Mouse (Mus musculus) liver, embryonic 16.5 days (tissue): ENCODE data around the gene Ppp1r12a. TPM values are rescaled to one million over a fixed set of nuclear protein-coding genes. Genes with fewer than 3 reads are reported as not detected.

ENCODE experiments used
- ATAC-seq: fragments of 200-750 bp; cut with Nextera tagmentation; 2 replicates; pipeline ENCODE4 v1.8.0; 2017; ENCODE audit warnings: low read depth, mild to moderate bottlenecking, moderate number of reproducible peaks, moderate library complexity
- H3K27ac ChIP-seq: fragments of 300-500 bp; sonication (generic); 2 replicates; pipeline ENCODE4 v1.5.1; 2014; ENCODE audit warnings: mild to moderate bottlenecking, low read length
- H3K27me3 ChIP-seq: fragments of 300-500 bp; sonication (generic); 2 replicates; pipeline ENCODE4 v1.6.1; 2014; ENCODE audit warnings: low read depth, low read length, mixed read lengths; ENCODE audit not compliant: control insufficient read depth, insufficient read depth
- H3K36me3 ChIP-seq: fragments of 300-500 bp; sonication (generic); 2 replicates; pipeline ENCODE4 v1.6.1; 2014; ENCODE audit warnings: mild to moderate bottlenecking; ENCODE audit not compliant: control insufficient read depth, insufficient read depth
- H3K4me1 ChIP-seq: fragments of 300-500 bp; sonication (generic); 2 replicates; pipeline ENCODE4 v1.6.1; 2014; ENCODE audit warnings: low read depth, low read length, mixed read lengths; ENCODE audit not compliant: control insufficient read depth
- H3K4me2 ChIP-seq: fragments of 300-500 bp; sonication (generic); 2 replicates; pipeline ENCODE4 v1.6.1; 2014; ENCODE audit warnings: low read depth, low read length, mixed read lengths
- H3K4me3 ChIP-seq: fragments of 300-500 bp; sonication (generic); 2 replicates; pipeline ENCODE4 v1.5.1; 2014; ENCODE audit warnings: low read depth, mild to moderate bottlenecking, low read length
- H3K9ac ChIP-seq: fragments of 300-500 bp; sonication (generic); 2 replicates; pipeline ENCODE4 v1.6.1; 2014; ENCODE audit warnings: low read depth, low read length
- H3K9me3 ChIP-seq: fragments of 300-500 bp; sonication (generic); replicated peaks from 2 replicates; pipeline ENCODE4 v1.6.1; 2016; ENCODE audit warnings: low read length; ENCODE audit not compliant: control insufficient read depth
- WGBS: fragments of 180-500 bp; shearing (Covaris S2); extraction: QIAGEN DNeasy Blood & Tissue Kit; methylation state at CpG from one replicate; pipeline ENCODE4 v1.1.7; 2014; ENCODE audit not compliant: insufficient replicate concordance; 5-methylcytosine and 5-hydroxymethylcytosine counted together
- polyA plus RNA-seq: library from polyadenylated mRNA; unstranded; fragments of >200 nt; fragmentation: Nextera tagmentation; extraction: Ambion mirVana; gene quantifications from 2 replicates; pipeline ENCODE4 v1.2.1, GENCODE M21; 2015

Ppp1r12a gene
- polyA plus RNA-seq, 1 experiment from 2014 or later: 29.7 TPM

DNA sequence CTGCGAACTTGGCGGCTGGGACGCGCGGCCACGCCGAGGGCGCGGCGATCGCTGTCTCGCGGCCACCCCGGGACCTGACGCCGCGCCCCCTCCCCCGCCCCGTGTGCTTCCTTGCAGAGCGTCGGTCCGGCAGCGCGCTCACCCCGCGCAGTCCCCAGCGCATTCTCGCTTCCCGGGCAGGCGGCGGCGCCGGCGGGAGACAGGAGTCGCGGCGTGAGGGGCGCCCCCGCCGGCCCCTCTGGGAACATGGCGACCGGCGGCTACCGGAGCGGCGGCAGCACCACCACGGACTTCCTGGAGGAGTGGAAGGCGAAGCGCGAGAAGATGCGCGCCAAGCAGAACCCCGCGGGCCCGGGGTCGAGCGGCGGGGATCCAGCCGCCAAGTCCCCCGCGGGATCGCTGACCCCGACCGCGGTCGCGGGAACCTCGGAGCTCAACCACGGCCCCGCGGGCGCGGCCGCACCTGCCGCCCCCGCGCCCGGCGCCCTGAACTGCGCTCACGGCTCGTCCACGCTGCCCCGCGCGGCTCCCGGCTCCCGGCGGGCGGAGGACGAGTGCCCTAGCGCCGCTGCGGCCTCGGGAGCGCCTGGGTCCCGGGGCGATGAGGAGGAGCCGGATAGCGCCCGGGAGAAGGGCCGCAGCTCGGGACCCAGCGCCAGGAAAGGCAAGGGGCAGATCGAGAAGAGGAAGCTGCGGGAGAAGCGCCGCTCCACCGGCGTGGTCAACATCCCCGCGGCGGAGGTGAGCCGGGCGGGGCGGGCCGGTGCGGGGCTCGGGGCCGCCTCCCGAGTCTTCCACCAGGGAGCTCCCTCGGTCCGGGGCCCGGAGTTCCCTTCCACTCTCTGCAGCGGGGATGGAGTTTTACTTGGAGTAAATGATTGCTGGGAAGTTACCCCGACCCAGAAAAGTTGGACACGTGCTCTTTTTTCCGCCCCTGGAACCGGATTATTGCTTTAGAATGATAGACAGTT lies 170.9 kb downstream of the Ppp1r12a start:
- Histone ChIP-seq H3K27ac (peak overlapping the region; percentile 69), H3K27me3 (peaks cover 36% of the 10 kb centered on the region), H3K9me3 (no peaks in the 10 kb centered on the region), H3K9ac (peak overlapping the region; percentile 68), H3K4me1 (peaks cover 3% of the 10 kb centered on the region; the same call in 1 of the 2 replicates), H3K4me2 (peak overlapping the region; percentile 72), H3K4me3 (peak overlapping the region; percentile 72), H3K36me3 (no peaks in the 10 kb centered on the region)
- under 1% methylated on average over 123 of the region's 129 CpGs for WGBS
- ATAC-seq: peak; percentile 47

DNA sequence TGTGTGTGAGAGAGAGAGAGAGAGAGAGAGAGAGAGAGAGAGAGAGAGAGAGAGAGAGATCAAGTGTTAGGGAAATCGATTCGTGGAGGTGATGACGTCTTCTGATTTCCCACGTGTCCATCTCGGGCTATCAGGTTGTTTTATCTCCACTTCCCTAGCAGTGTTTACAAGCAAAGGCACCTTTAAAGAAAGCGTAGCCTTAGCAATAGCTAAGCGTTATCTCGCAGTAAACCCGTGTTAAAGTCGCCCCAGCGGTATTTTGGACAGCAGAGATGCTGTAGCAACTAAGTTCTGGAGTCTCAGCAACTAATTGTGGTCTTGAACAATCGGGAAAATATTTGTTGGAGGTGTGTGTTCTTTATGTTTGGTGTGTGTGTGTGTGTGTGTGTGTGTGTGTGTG lies 171.6 kb downstream of the Ppp1r12a start:
- peaks cover 3% of the 10 kb centered on the region; the same call in 1 of the 2 replicates for H3K4me1 ChIP-seq
- H3K27me3 ChIP-seq: peaks cover 36% of the 10 kb centered on the region
- H3K9ac ChIP-seq: no peak overlapping the region
- H3K36me3 ChIP-seq: no peaks in the 10 kb centered on the region
- no peak overlapping the region for H3K27ac ChIP-seq
- WGBS: 6% methylated on average over 12 of the region's 12 CpGs
- H3K4me3 ChIP-seq: peak overlapping the region; percentile 72
- peak overlapping the region; percentile 72 for H3K4me2 ChIP-seq
- no peaks in the 10 kb centered on the region for H3K9me3 ChIP-seq
- no peak for ATAC-seq

Other genes starting within 250 kb of the Ppp1r12a start
- gene Pawr, start 169.9 kb downstream of the Ppp1r12a start, polyA plus RNA-seq: 3.1 and 3.7 TPM in 2 replicates